Mouse (Mus musculus) C2C12 (cell line): ENCODE measurements around the gene Kcnj2. TPM values are rescaled to one million over a fixed set of nuclear protein-coding genes. Genes with fewer than 3 reads are reported as not detected.

ENCODE experiments used
- H3K27me3 ChIP-seq: one replicate; pipeline ENCODE4 v1.6.1; 2011; ENCODE audit not compliant: control insufficient read depth, insufficient read depth, insufficient read length
- H3K36me3 ChIP-seq: one replicate; pipeline ENCODE4 v1.6.1; 2011; ENCODE audit not compliant: control insufficient read depth, insufficient read depth
- H3K4me3 ChIP-seq: one replicate; pipeline ENCODE4 v1.5.1; 2011; ENCODE audit warnings: mild to moderate bottlenecking, control low read depth; ENCODE audit not compliant: poor library complexity, insufficient read depth, severe bottlenecking
- H3K79me2 ChIP-seq: one replicate; pipeline ENCODE4 v1.6.1; 2011; ENCODE audit not compliant: control insufficient read depth, insufficient read depth
- H3K79me3 ChIP-seq: one replicate; pipeline ENCODE4 v1.6.1; 2011; ENCODE audit warnings: low read depth, control low read depth
- H3ac ChIP-seq: one replicate; pipeline ENCODE3; 2011; ENCODE audit warnings: low read depth; ENCODE audit not compliant: control insufficient read depth, insufficient read length
- CEBPB ChIP-seq: IDR thresholded peaks from one replicate; pipeline ENCODE4 v1.6.1; 2011; ENCODE audit warnings: low read depth, mild to moderate bottlenecking, control low read depth, moderate library complexity
- CTCF ChIP-seq: IDR thresholded peaks from one replicate; pipeline ENCODE4 v1.5.1; 2011; ENCODE audit not compliant: control insufficient read depth, insufficient read depth, insufficient read length
- FOSL1 ChIP-seq: IDR thresholded peaks from one replicate; pipeline ENCODE4 v1.8.0; 2011; ENCODE audit warnings: mild to moderate bottlenecking, low read length; ENCODE audit not compliant: poor library complexity, insufficient read depth, severe bottlenecking
- MAX ChIP-seq: IDR thresholded peaks from one replicate; pipeline ENCODE4 v1.6.1; 2011; ENCODE audit warnings: mild to moderate bottlenecking, control low read depth
- MYOD1 ChIP-seq: IDR thresholded peaks from one replicate; pipeline ENCODE4 v1.6.1; 2011; ENCODE audit warnings: low read depth; ENCODE audit not compliant: control insufficient read depth, insufficient read length
- MYOG ChIP-seq: IDR thresholded peaks from one replicate; pipeline ENCODE4 v1.6.1; 2011; ENCODE audit not compliant: control insufficient read depth, insufficient read length; ENCODE audit errors: extremely low read depth
- USF1 ChIP-seq: IDR thresholded peaks from one replicate; pipeline ENCODE4 v1.6.1; 2011; ENCODE audit warnings: low read depth, mild to moderate bottlenecking, control low read depth, moderate library complexity
- polyA plus RNA-seq: library from polyadenylated mRNA; unstranded; fragments of >200 nt; fragmentation: generic; extraction: Trizol; gene quantifications from one replicate; pipeline ENCODE4 v1.2.1, GENCODE M21; 2012; ENCODE audit warnings: missing spikeins

Gene Kcnj2
- polyA plus RNA-seq, 1 experiment, result 0.16 TPM

GRCm38 (mm10) chr11:111078107-111078506 is 12.1 kb downstream of the Kcnj2 start:
- no peak for TF ChIP-seq CEBPB
- TF ChIP-seq MYOG, result no peak
- no peak for TF ChIP-seq CTCF
- TF ChIP-seq MYOD1, result no peak
- TF ChIP-seq MAX, result no peak
- TF ChIP-seq USF1, result no peak
- no peak for TF ChIP-seq FOSL1
- no peaks in the 10 kb centered on the region for H3K27me3 ChIP-seq
- no peaks in the 10 kb centered on the region for H3K36me3 ChIP-seq
- no peak overlapping the region for H3ac ChIP-seq
- no peak overlapping the region for H3K4me3 ChIP-seq
- no peaks in the 10 kb centered on the region for H3K79me2 ChIP-seq
- no peaks in the 10 kb centered on the region for H3K79me3 ChIP-seq

DNA sequence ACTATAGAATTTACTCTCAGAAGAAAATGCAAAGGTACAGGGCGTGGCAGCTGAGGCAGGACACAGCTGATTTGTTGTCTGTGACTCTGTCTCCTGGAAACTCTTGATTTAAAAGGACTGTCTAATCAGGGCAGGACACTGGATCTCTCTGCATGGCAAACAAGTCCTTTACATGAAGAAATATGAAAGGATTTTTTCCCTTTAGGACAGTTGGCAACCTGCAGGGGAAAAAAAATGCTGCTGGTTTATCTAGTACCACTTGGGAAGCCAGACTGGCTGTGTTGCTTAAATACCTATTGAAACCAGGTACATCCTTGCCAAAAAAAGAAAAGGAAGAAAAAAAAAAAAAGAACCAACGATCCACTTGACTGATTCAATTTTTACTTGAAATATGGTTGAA is 17.0 kb downstream of the Kcnj2 start:
- H3K27me3 ChIP-seq, result no peaks in the 10 kb centered on the region
- H3K79me2 ChIP-seq, result no peaks in the 10 kb centered on the region
- H3K36me3 ChIP-seq, result no peaks in the 10 kb centered on the region
- H3ac ChIP-seq, result no peak overlapping the region
- no peaks in the 10 kb centered on the region for H3K79me3 ChIP-seq
- TF ChIP-seq MAX (no peak), CEBPB (no peak), USF1 (no peak), MYOD1 (no peak), MYOG (no peak), FOSL1 (no peak)
- H3K4me3 ChIP-seq, result no peak overlapping the region

DNA sequence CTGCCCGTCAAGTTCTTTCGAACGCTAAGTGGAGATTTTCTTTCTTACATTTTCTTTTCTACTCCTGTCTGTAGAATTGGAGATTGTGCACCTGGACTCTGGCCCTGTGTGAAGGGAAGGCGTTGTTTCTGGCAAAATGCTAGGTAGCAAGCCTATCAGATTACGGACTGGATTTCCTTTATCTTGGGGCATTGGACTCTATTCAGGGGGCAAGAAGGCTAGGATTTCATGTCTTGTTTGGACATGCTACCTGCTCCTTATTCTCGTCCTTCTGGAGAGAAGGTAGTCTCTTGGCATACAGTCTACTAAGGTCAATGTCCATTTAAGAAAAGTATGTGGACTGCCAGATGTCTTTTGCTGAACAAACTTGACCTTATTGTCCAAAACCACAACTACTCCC is 21.0 kb downstream of the Kcnj2 start:
- no peaks in the 10 kb centered on the region for H3K36me3 ChIP-seq
- no peaks in the 10 kb centered on the region for H3K27me3 ChIP-seq
- H3K79me2 ChIP-seq, result no peaks in the 10 kb centered on the region
- no peaks in the 10 kb centered on the region for H3K79me3 ChIP-seq
- no peak for TF ChIP-seq FOSL1
- H3ac ChIP-seq, result no peak overlapping the region
- H3K4me3 ChIP-seq, result no peak overlapping the region

DNA sequence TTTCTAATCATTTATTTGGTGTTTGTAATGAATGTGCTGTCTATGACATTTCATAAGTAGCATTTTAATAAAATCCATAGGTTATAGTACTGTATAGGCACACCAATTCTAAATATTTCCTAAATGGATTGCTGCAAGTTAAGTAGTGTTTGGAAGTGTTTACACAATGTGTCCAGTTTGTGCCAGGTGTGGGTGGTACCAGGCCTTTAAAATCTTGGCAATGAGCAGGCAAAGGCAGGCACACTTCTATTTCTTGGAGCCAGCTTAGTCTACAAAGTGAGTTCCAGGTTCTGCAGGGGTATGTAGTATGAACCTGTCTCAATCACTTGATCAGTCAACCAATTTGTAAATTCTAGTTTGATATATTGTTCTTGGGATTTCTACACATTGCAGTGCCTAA is 22.3 kb downstream of the Kcnj2 start:
- Histone ChIP-seq H3K27me3 (no peaks in the 10 kb centered on the region), H3ac (no peak overlapping the region), H3K4me3 (no peak overlapping the region), H3K79me3 (no peaks in the 10 kb centered on the region), H3K36me3 (no peaks in the 10 kb centered on the region), H3K79me2 (no peaks in the 10 kb centered on the region)
- TF ChIP-seq CTCF, result no peak
- TF ChIP-seq MYOG, result no peak
- TF ChIP-seq MAX, result no peak
- no peak for TF ChIP-seq USF1
- TF ChIP-seq MYOD1, result no peak
- no peak for TF ChIP-seq FOSL1
- TF ChIP-seq CEBPB, result no peak

DNA sequence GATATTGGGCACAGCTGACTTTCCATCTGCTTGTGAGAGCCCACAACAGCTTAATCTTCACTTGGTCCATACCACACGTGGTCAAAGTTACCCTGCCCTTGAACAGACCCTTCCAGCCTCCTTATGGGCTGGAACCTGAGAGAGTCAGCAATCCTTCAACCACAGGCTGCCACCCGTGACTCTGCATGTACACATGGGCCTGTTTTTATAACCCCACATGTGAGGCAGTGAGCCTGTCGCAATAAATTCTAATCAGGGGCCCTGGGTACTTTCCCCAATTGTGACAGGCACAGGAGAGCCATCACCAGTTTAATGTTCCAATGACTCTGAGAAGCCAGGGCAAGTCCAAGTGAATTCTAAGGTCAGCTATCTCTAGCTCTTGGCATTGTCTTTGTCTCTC is 22.8 kb downstream of the Kcnj2 start:
- H3K79me2 ChIP-seq, result no peaks in the 10 kb centered on the region
- TF ChIP-seq MAX, result no peak
- TF ChIP-seq USF1, result no peak
- no peak for TF ChIP-seq MYOG
- TF ChIP-seq FOSL1, result no peak
- TF ChIP-seq CEBPB, result no peak
- TF ChIP-seq CTCF, result no peak
- TF ChIP-seq MYOD1, result no peak
- H3K36me3 ChIP-seq, result no peaks in the 10 kb centered on the region
- no peaks in the 10 kb centered on the region for H3K79me3 ChIP-seq
- no peak overlapping the region for H3ac ChIP-seq
- no peaks in the 10 kb centered on the region for H3K27me3 ChIP-seq
- H3K4me3 ChIP-seq, result no peak overlapping the region

DNA sequence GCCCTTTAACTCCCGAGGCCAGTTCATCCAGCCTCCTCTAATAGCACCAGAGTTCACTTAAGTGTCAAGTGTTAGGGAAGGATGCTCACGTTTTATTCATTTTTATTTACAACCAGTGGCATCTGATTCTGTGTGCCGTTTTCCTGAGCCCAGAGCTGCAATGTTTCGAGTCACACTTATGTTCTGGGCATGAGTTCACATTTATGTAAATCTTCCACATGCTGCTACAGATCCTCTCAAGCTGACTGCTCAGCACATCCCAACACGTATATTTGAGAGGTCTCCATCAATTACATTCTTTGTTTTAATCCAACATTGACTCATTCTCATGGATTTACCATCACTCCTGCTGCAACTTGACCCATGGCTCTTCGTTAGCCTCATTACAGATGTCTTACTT is 25.2 kb downstream of the Kcnj2 start:
- no peak overlapping the region for H3ac ChIP-seq
- H3K36me3 ChIP-seq, result no peaks in the 10 kb centered on the region
- no peak overlapping the region for H3K4me3 ChIP-seq
- no peaks in the 10 kb centered on the region for H3K79me2 ChIP-seq
- no peaks in the 10 kb centered on the region for H3K27me3 ChIP-seq
- no peaks in the 10 kb centered on the region for H3K79me3 ChIP-seq
- TF ChIP-seq CEBPB, result no peak
- TF ChIP-seq MAX, result no peak
- no peak for TF ChIP-seq FOSL1
- TF ChIP-seq CTCF, result no peak
- no peak for TF ChIP-seq USF1
- TF ChIP-seq MYOD1, result no peak
- TF ChIP-seq MYOG, result no peak
